Mouse (Mus musculus): Measurements from ENCODE around the gene Polr2f.

DNA sequence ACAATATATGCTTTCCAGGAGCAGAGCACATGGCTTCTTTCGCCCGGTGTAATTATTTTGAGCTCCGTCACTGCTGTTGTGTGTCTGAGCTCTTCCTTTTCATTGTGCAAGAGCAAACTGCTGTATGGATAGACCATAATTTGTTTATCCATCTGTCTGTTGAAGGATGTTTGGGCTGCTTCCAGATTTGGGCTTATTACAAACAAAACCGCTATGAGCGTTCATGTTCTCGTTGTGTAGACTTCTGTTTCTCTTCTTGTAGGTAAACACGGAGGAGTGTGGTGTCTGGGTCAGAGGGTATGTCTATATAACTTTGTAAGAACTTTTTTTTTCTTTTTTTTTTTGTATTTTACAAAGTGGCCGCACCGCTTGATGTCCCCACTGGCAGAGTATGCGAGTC, 44.4 kb downstream of the Polr2f start:
- TF ChIP-seq CTCF (IDR thresholded peaks at IDR 0.05; ENCODE audit: low read depth) (no peak), EP300 (IDR thresholded peaks at IDR 0.05; ENCODE audit: low read depth) (no peak)
